Mouse (Mus musculus) megakaryocyte-erythroid progenitor cell, adult 5-6 weeks (primary cell): ENCODE data around the gene Gm36079. TPM values are rescaled to one million over a fixed set of nuclear protein-coding genes. Genes with fewer than 3 reads are reported as not detected.
A peak's percentile ranks its signal among the peaks of the same experiment; 100 is the strongest.
"Not testable (repeated sequence)": the region's sequence is repeated elsewhere in the genome, so short reads cannot be mapped to it uniquely, and the experiment has no call there.

ENCODE experiments used
- ATAC-seq: replicated peaks from 2 replicates; pipeline ENCODE4 v1.8.0; 2016; ENCODE audit warnings: mild to moderate bottlenecking, inconsistent platforms; ENCODE audit not compliant: severe bottlenecking, poor library complexity, low FRiP score, low TSS enrichment
- total RNA-seq, 2 experiments: library from RNA; stranded (forward) in 1 of 2; stranded (reverse) in 1 of 2; fragments of 200-1000, 215-1000 nt in 1 of 2; fragments of >200 nt in 1 of 2; fragmentation: Nextera tagmentation in 1 of 2; gene quantifications; 2 replicates each; pipeline ENCODE4 v1.2.3; 2014 to 2017

Gm36079 gene
- total RNA-seq, 2 experiments from 2014 or later, result not detected

DNA sequence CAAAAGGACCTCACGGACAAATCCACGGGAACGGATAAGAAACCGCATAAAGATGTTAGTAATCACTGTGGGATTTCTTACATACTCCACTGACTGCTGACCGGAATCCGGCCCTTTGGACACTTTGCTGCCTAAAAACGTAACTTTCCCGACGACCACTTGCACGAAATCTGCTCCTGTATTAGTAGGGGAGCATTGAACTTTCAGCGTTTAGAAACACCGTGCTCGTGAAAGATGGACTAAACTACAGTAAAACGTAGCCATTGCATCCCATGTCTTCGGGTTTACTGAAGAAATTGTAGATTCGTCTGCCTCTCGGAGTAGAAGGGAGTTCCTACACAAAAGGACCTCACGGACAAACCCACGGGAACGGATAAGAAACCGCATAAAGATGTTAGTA, 1.8 kb downstream of the Gm36079 start:
- ATAC-seq, result not testable (repeated sequence)

DNA sequence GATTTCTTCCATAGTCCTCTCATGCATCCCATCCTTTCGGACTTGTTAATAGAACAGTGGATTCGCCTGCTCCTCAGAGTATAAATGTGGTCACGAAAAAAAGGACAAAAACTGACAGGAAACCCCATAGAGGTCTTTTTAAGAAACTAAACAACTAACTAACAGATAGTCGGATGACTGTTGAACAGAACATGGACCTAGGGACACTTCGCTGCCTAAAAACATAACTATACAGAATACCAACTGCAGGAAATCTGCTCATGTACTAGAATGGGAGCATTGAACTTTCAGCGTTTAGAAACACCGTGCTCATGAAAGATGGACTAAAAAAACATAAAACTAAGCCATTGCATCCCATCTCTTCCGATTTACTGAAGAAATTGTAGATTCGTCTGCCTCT, 2.2 kb downstream of the Gm36079 start:
- not testable (repeated sequence) for ATAC-seq

DNA sequence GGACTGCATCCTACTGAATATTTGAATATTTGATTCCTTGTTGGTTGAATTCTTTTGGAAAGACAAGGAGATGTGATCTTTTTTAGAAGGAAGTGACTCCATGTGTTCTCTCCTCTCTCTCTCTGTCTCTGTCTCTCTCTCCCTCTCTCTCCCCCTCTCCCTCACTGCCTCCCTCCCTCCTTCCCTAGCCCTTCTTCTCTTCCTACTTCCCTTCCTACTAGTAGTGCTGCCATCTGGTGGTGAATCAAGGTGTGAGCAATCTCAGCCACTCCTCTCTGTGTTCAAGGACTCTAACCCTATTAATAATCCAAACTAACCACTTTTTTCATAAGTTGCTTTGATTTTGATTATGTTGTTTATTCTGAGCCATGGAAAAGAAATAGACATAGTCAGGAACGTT, 5.3 kb downstream of the Gm36079 start:
- ATAC-seq, result peak; percentile 88

DNA sequence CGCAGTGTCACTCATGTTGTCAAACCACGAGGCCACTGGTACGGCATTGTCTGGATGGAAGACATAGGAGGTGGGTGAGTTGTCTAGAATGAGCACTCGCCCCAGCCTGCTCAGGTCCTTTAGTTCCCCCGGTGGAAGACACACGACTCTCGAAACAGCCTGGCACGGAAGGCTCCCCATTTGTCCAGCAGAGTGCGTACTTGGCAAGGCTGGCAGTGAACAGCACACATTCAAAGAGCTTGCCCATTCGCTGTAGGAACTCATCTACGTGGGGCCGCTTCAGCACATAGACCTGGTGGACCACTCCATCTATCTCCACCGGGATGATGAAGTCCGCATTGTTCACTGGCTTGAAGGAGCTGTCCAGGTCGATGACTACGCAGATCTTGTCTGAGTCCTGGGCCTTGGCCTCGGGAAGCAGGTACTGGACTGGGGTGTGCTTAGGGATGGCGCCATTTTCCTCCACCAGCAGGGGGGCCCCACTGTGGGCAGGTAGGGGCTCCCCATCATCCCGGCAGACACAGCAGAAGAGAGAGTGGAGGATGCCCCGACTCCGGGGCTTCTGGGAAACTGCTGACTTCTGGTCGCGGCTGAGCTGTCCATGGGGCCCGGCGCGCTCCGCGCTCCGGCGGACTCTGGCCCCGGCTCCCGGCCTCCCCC, 11.3 kb downstream of the Gm36079 start:
- peak; percentile 47; the same call in 1 of the 2 replicates for ATAC-seq

DNA sequence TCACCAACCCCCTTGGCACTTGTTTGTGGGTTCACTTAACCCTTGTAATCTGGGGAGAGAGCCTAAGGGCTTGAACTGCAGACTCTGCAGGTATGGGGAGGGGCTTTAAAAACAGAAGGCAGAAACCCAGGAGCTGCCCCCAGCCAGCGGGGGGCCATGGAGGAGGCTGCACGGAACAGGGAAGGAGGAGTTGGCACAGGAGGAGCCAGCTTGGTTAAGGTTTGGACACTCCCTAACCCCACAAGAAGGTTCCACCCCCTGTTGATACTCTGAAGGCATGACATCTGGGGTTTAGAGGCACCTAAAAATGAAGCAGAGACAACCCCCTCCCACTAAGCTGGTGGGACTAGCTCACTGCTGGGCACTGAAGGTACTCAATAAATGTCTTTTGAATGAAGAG, 12.8 kb downstream of the Gm36079 start:
- peak; percentile 62 for ATAC-seq

DNA sequence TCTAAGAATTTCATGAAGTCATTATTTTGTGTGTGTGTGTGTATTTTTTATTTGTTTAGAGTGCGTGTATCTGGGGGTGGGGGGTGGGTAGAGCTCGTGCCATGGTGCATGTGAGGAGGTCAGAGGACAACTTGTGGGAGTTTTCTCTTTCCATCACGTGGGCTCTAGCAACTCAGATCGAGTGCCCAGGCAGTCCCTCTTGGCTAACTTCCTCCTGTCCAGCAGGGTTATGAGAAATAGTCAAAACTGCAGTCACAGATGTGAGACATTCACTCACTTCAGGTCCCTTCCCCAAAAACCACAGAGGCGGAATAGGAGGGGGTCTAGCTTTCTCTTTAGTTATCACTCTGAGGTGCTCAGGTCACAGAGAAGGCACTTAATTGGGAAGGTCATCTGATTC, 13.3 kb downstream of the Gm36079 start:
- 0 out of 2 replicates have a peak, but pooled peaks have one; percentile 19 for ATAC-seq

DNA sequence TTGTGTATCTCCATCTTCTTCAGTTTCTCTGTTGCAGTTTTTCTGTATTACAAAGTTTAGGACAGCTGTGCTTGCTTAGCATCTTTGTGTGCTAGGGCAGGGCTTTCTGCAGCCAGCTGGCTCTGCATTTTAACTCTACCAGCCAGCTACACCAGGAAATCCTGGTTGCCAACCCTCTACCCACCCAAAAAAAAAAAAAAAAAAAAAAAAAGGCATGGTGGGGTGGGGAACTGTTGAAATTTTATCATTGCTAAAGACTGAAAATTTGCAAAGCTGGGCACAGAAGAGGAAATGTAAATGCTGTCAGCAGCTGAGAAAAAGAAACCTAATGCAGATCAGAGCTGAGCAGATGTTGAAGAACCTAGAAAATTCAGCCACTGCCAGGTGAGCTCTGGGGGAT, 16.7 kb downstream of the Gm36079 start:
- ATAC-seq, result not testable (repeated sequence)

DNA sequence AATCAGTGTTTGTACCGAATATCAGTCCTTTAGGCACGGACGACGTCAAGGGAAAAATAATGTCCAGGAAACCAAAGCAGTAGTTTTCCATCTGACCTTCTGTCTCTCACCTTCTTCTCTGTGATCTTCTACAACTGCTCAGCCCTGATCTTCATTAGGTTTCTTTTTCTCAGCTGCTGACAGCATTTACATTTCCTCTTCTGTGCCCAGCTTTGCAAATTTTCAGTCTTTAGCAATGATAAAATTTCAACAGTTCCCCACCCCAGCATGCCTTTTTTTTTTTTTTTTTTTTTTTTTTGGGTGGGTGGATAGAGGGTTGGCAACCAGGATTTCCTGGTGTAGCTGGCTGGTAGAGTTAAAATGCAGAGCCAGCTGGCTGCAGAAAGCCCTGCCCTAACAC, 27.6 kb downstream of the Gm36079 start:
- not testable (repeated sequence) for ATAC-seq

DNA sequence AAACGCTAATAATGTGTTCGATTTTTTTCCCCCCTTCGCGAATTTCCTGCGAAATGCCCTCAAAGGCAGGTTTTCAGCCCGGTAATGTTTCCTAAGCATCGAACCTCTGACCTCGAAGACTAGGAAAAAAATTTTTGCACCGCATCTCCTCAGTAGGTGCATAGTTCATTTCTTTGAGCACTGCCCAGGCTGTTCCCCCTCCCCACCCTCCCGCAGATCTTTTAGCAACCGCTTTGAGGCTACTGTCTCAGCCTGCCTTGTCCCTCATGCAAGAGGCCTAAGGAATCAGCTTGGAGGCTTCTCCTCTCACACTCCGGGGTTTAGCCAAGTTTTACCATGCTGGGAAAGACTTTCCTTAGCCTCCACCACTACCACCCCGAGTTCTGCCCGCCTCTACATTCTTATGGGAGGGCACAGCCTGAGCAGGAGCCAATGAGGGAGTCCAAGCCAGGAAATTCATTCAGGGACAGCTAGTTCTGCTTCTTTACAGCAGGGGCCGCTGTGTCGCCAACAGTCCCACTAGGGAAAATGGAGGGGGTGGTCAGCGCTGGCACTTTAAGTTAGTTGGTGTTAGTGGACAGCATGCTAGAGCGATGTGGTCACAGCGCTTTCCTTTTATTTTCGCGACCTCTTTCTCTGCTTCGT, 28.2 kb downstream of the Gm36079 start:
- ATAC-seq, result peak; percentile 99

DNA sequence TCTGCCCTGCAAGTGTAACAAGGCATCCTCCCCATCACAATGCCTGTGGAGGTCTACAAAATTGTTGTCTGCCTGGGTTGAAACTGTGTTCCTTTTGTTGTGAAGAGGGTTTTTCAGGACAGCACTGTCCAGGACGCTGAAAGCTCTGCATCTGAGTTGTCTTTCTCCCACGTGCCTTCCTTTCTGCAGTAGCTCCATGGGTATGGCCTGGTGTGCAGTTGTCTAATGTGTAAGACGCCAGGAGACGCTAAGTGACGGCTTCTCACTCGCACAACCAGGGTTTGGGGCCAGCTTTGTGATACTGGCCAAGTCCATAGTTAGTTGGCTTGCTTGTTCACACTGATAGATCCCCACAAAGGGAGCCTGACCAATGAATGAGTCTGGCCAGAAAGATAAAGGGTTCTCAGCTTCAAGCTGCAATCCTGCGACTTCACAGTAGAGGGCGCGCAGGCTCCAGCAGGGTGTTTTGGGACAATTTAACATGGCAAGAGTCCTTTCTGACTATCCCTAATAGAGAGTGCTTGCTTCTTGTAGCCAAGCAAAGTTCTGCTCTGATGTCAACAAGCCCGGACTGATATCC, 34.8 kb downstream of the Gm36079 start:
- peak; percentile 95 for ATAC-seq

DNA sequence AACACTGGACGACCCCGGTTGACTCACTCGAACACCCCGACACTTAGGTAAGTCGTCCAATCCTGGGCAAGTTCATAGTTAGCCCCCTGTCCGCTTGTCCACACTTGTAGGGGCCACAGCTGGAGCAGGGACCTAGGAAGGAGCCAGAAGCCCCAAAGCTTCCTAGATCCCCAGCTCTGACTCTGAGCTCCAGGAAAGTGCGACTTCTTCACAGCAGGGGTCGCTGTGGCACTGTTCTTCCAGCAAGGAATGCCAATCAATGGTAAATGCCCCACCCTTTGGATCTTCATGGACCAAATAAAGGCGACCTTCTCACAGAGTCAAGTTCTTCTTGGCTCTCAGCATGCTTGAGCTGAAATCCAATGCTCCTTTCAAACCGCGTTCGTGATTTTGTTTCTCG, 35.5 kb downstream of the Gm36079 start:
- ATAC-seq, result peak; percentile 72

Other genes with a start within 250 kb of the Gm36079 start
- 56.9 and 62.1 TPM in 2 replicates for gene Zfp131, start 236.1 kb downstream of the Gm36079 start, total RNA-seq (2014; fragmentation: Nextera tagmentation)
- 60.7 and 71.0 TPM in 2 replicates for gene Zfp131, start 236.1 kb downstream of the Gm36079 start, total RNA-seq (2017)
- not detected in 2 replicates for gene AF067063, start 196.8 kb downstream of the Gm36079 start, total RNA-seq (2014; fragmentation: Nextera tagmentation)
- gene AF067063, start 196.8 kb downstream of the Gm36079 start, total RNA-seq (2017), result not detected in 2 replicates
- not detected in 2 replicates for gene D13Ertd608e, start 191.0 kb downstream of the Gm36079 start, total RNA-seq (2014; fragmentation: Nextera tagmentation)
- gene D13Ertd608e, start 191.0 kb downstream of the Gm36079 start, total RNA-seq (2017), result not detected in 2 replicates
- gene Tcstv1, start 132.2 kb downstream of the Gm36079 start, total RNA-seq (2014; fragmentation: Nextera tagmentation), result not detected in 2 replicates
- gene Tcstv1, start 132.2 kb downstream of the Gm36079 start, total RNA-seq (2017), result not detected in 2 replicates
- not detected in 2 replicates for gene Gm21761, start 97.7 kb downstream of the Gm36079 start, total RNA-seq (2014; fragmentation: Nextera tagmentation)
- not detected in 2 replicates for gene Gm21761, start 97.7 kb downstream of the Gm36079 start, total RNA-seq (2017)
- gene B020031M17Rik, start 76.2 kb downstream of the Gm36079 start, total RNA-seq (2014; fragmentation: Nextera tagmentation), result not detected in 2 replicates
- gene B020031M17Rik, start 76.2 kb downstream of the Gm36079 start, total RNA-seq (2017), result not detected in 2 replicates
- 3.7 TPM in 1 of 2 replicates, not detected in the other for gene Gm21188, start 25.2 kb upstream of the Gm36079 start, total RNA-seq (2014; fragmentation: Nextera tagmentation)
- gene Gm21188, start 25.2 kb upstream of the Gm36079 start, total RNA-seq (2017), result 0.99 TPM in 1 of 2 replicates, not detected in the other
- gene Gm20767, start 113.2 kb upstream of the Gm36079 start, total RNA-seq (2014; fragmentation: Nextera tagmentation), result not detected in 2 replicates
- not detected in 2 replicates for gene Gm20767, start 113.2 kb upstream of the Gm36079 start, total RNA-seq (2017)
- gene Gm21818, start 145.4 kb upstream of the Gm36079 start, total RNA-seq (2014; fragmentation: Nextera tagmentation), result not detected in 2 replicates
- not detected in 2 replicates for gene Gm21818, start 145.4 kb upstream of the Gm36079 start, total RNA-seq (2017)
- gene Gm21762, start 188.9 kb upstream of the Gm36079 start, total RNA-seq (2014; fragmentation: Nextera tagmentation), result not detected in 2 replicates
- not detected in 2 replicates for gene Gm21762, start 188.9 kb upstream of the Gm36079 start, total RNA-seq (2017)
- gene Gm21731, start 212.1 kb upstream of the Gm36079 start, total RNA-seq (2014; fragmentation: Nextera tagmentation), result not detected in 2 replicates
- not detected in 2 replicates for gene Gm21731, start 212.1 kb upstream of the Gm36079 start, total RNA-seq (2017)
- not detected in 2 replicates for gene AF067061, start 236.1 kb upstream of the Gm36079 start, total RNA-seq (2014; fragmentation: Nextera tagmentation)
- not detected in 2 replicates for gene AF067061, start 236.1 kb upstream of the Gm36079 start, total RNA-seq (2017)